Mouse (Mus musculus) heart, adult 8-10 months (tissue): ENCODE results near the gene Cuedc2. TPM values are rescaled to one million over a fixed set of nuclear protein-coding genes. Genes with fewer than 3 reads are reported as not detected.

Experiments
- microRNA-seq: library from miRNA; unstranded; fragments of <30 nt; microRNA quantifications from one replicate; pipeline ENCODE4 v1.2.0, GENCODE M21; 2022
- total RNA-seq, 4 experiments: library from RNA; stranded (reverse); gene quantifications; 2 replicates each; pipeline ENCODE4 v1.2.4; 2022

The Cuedc2 gene
- total RNA-seq, 4 experiments from 2014 or later, result 76.5 to 91.0 (median 83.5) TPM

Small RNAs within 50 kb of the gene (microRNA-seq; reads per million reads assigned to microRNA genes)
- not detected for gene Mir146b

Other genes with a start within 250 kb of the Cuedc2 start
- gene Elovl3, start 206.8 kb downstream of the Cuedc2 start, total RNA-seq, result under 1 TPM in 1 of 4 experiments, not detected in 3; 0.19 TPM
- gene Pitx3, start 190.4 kb downstream of the Cuedc2 start, total RNA-seq, result 1 to 10 TPM in 2 of 4 experiments, under 1 TPM in 2; 0.34 to 1.7 (median 1.1) TPM
- gene Gbf1, start 186.2 kb downstream of the Cuedc2 start, total RNA-seq, result 10 to 100 TPM; 37.7 to 45.6 (median 41.9) TPM
- gene Nfkb2, start 34.4 kb downstream of the Cuedc2 start, total RNA-seq, result 10 to 100 TPM; 17.9 to 22.3 (median 20.1) TPM
- under 1 TPM; 0.35 to 0.86 (median 0.53) TPM for gene Psd, start 11.5 kb downstream of the Cuedc2 start, total RNA-seq
- 1 to 10 TPM; 4.0 to 6.4 (median 5.6) TPM for gene Fbxl15, start 10.5 kb downstream of the Cuedc2 start, total RNA-seq
- 1 to 10 TPM; 3.7 to 4.5 (median 3.8) TPM for gene Mfsd13a, start 2.4 kb upstream of the Cuedc2 start, total RNA-seq
- under 1 TPM; 0.44 to 0.66 (median 0.48) TPM for gene 2310034G01Rik, start 11.6 kb upstream of the Cuedc2 start, total RNA-seq
- gene Actr1a, start 57.0 kb upstream of the Cuedc2 start, total RNA-seq, result 10 to 100 TPM; 86.7 to 93.0 (median 89.0) TPM
- 10 to 100 TPM; 11.7 to 13.0 (median 12.1) TPM for gene Sufu, start 58.2 kb upstream of the Cuedc2 start, total RNA-seq
- gene Trim8, start 163.0 kb upstream of the Cuedc2 start, total RNA-seq, result 10 to 100 TPM; 31.5 to 38.8 (median 37.6) TPM
- 10 to 100 TPM; 31.3 to 56.0 (median 43.5) TPM for gene Arl3, start 234.5 kb upstream of the Cuedc2 start, total RNA-seq
- 1 to 10 TPM; 2.2 to 4.9 (median 2.7) TPM for gene Sfxn2, start 234.7 kb upstream of the Cuedc2 start, total RNA-seq